Mouse (Mus musculus): Measurements from ENCODE around the gene Tm4sf4. TPM values are rescaled to one million over a fixed set of nuclear protein-coding genes. Genes with fewer than 3 reads are reported as not detected.

Gene Tm4sf4
- polyA plus RNA-seq, 1 experiment: 0.17 TPM

DNA sequence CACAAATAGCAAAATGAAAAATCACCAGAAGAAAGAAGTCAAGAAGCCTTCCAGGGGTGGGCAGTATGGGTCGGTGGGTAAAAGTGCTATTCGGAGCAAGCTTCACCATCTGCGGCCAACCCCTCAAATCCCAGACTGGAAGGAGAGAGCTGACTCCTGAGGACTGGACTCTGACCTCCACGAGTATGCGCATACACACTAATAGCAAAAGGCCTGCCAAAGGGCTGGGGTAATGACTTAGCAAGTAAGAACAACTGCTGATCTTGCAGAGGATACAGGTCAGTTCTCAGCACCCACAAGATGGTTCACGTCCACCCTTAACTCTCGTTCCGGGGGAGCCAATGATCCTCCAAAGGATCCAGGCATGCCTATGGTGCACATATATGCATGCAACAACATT lies 49.3 kb downstream of the Tm4sf4 start:
- DNase-seq (ENCODE audit: low spot score): no peak

DNA sequence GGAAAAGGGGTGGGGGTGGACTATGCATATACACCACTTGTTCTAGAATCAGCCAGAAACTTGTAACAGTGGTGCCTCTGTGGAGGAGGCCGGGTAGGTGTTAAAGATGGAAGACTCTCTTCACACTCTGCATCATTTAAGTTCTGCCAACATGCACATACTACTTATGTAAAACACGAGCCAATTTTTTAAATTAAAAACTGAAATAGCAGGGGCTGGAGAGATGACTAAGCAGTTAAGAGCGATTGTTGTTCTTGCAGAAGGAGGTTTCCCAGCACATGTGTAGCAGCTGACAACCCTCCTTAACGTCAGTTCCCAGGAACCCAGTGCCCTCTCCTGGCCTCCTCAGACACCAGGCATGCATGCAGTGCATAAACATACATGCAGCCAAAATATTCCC lies 55.5 kb downstream of the Tm4sf4 start:
- no peak for DNase-seq (ENCODE audit: low spot score)

DNA sequence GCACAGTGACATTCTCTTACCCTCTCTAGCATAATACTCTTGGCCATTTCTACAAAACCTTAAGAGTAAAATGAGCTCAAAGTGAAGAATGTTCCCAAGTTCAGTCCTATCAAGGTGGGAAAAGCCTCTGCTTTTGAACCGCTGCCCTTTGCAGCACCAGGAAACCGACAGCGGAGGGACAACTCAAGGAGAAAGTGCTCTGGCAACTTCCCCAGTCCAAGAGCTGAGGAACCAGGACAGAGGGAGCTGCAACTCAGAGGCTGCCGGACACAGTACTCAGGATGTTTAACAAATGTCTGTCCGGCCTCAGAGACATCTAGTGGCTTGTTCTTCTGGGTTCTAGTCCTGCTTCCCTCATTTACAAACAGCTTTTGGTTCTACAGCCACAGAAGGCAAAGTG lies 56.9 kb downstream of the Tm4sf4 start:
- no peak for DNase-seq (ENCODE audit: low spot score)

DNA sequence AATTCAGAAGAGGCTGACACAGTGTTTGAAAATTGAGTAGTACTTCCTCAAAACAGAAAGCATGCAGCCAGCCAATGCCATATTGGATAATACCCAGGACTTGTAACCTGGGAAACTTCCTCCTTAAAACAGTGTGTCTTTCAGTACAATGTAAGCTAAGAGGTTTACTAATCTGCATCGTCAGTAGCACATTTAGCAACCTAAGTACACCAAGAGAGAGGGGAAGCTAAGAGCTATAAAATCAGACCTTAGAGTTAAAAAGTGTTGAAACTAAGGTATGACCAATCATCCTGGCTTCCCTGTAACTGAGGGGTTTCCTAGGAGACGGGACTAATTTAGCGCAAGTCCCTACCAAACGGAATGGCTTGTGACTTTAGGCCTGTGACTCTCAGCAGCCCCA lies 61.0 kb downstream of the Tm4sf4 start:
- no peak for DNase-seq (ENCODE audit: low spot score)

DNA sequence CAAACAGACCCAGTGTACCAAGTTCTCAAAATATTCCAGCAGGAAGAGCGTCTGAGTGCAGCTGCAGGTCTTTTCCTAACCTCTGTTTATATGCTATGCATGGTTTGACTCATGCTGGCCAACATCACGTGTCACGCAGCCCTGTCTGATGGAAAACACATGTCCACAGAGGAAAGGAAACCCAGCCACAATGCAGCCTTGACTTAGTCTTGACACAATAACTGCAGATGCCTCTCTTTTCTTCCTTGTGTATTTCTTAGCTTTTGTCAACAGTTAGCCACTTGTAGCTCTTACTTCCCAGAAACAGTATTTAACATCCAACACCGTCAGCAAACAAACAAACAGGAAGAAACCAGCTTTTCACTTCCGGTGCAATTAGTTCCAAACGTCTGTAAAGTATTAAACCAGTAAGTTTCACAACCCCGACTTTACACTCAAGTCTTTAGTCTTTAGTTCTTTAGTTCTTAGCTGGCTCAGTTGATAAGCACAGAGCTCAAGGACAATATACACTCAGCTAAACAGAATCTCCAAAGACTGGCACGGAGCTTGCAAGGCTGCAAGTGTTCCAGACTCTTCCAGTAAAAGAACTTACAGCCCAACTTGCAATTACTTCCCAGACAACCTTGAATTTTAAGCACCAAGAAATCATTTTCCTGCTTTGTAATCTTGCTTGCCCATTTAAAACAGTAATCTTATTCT lies 62.5 kb downstream of the Tm4sf4 start:
- no peak for DNase-seq (ENCODE audit: low spot score)

Other genes with a start within 250 kb of the Tm4sf4 start
- gene Tm4sf1, start 123.3 kb upstream of the Tm4sf4 start, polyA plus RNA-seq (2012; rRNA removed): 126 and 175 TPM in 2 replicates
- gene Wwtr1, start 150.6 kb downstream of the Tm4sf4 start, polyA plus RNA-seq (2012; rRNA removed): 63.4 and 70.5 TPM in 2 replicates
- gene Commd2, start 226.4 kb downstream of the Tm4sf4 start, polyA plus RNA-seq (2012; rRNA removed): 37.2 and 44.1 TPM in 2 replicates

Data from urinary bladder, adult 2 months (tissue).